Mouse (Mus musculus) G1E (cell line): ENCODE measurements at regions not wholly inside any gene's neighbourhood (a gene's known extent, or its start where the extent isn't known, plus 50 kb on each side); places are given as distances from the start of the nearest gene placed in this dataset.

Source experiments
- CTCF ChIP-seq: IDR thresholded peaks from 2 replicates; pipeline ENCODE4 v1.5.1; 2012; ENCODE audit warnings: low read depth, low read length, inconsistent platforms, mixed read lengths
- POLR2AphosphoS5 ChIP-seq: IDR thresholded peaks from 2 replicates; pipeline ENCODE4 v1.6.1; 2012; ENCODE audit warnings: low read depth, low read length, inconsistent platforms; ENCODE audit not compliant: insufficient replicate concordance

GRCm38 (mm10) chr9:83294441-83294840 is 146.5 kb downstream of the Lca5 start:
- no peak for TF ChIP-seq CTCF
- TF ChIP-seq POLR2AphosphoS5 = no peak
